Comparison of ENCODE assay signal across 9 mouse cellular contexts in the genomic region with DNA sequence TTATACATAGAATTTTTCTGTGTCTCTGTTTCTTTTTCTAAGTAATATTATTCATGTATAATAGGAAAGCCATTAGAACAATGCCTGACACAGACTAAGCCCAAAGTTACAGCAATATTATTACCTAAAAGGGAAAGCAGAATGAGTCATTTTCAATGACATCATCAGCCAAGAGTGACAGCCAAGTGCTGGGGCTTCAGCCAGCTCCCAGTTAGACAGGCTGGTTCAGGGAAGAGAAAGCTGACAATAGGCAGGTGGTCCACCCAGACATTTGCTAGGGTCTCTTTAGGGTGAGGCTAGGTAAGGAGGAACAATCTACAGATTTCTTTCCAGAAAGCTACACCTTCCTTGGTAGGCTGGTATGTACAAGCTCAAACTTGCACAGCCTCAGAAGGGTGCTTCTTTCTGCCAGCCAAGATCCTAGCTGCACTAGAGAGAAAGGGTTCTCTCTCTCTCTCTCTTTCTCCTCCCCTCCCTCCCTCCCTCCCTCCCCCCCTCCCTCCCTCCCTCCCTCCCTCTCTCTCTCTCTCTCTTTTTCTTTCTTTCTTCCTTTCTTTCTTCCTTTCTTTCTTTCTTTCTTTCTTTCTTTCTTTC. TPM values are rescaled to one million over a fixed set of nuclear protein-coding genes. Genes with fewer than 3 reads are reported as not detected.
A peak's percentile ranks its signal among the peaks of the same experiment; 100 is the strongest.
DNase-seq lines count a peak whose midpoint lies in the region; ATAC-seq and TF ChIP-seq lines count a peak whose summit lies in the region.
"Had no signal": no experiment of that assay in that cellular context is flagged by ENCODE, and none has a peak within 500 bp of the region (broad histone marks: within the 10 kb centered on the region; RNA-seq: fewer than 3 reads in every experiment).

No protein-coding gene starts in this region.

- H3K9me3 ChIP-seq in lung, postnatal 0 days (ENCODE audit: low read length): no peaks in the 10 kb centered on the region
- H3K9me3 ChIP-seq: lung, embryonic 15.5 days had no signal

- H3K4me3 ChIP-seq in heart, adult 2 months: no peak overlapping the region
- H3K4me3 ChIP-seq in lung, postnatal 0 days (ENCODE audit: low read depth, low read length): no peak overlapping the region
- H3K4me3 ChIP-seq: lung, embryonic 15.5 days had no signal

- peak; percentile 38; the same call in 1 of the 2 replicates for TF ChIP-seq POLR2A in heart, adult 2 months (IDR thresholded peaks at IDR 0.05; ENCODE audit: insufficient read depth, low read depth, low read length)

- no peaks in the 10 kb centered on the region; the same call in none of the 2 replicates for H3K4me1 ChIP-seq in heart, adult 2 months (ENCODE audit: control insufficient read depth, insufficient read depth, low read length)
- H3K4me1 ChIP-seq in lung, postnatal 0 days (ENCODE audit: insufficient read depth, low read depth, low read length): no peaks in the 10 kb centered on the region

- no peak for DNase-seq in frontal cortex, postnatal 25 days (ENCODE audit: low spot score in 2 of 2)
- peak; percentile 75 for DNase-seq in brain, adult 2 months (ENCODE audit: low read depth, low spot score)
- peak; percentile 58 to 70 for DNase-seq in heart, adult 2 months
- peak; percentile 45 for DNase-seq in lung, postnatal 0 days (ENCODE audit: low spot score)
- no peak for DNase-seq in embryo, embryonic 11 days
- DNase-seq in urinary bladder, adult 18-20 months (ENCODE audit: low spot score in 2 of 2): no peak
- no peak for DNase-seq in kidney, adult 11 months

- no peaks in the 10 kb centered on the region for H3K79me2 ChIP-seq in heart, adult 2 months (replicated peaks; ENCODE audit: control insufficient read depth, insufficient read depth, low read length)

- no peak for TF ChIP-seq EP300 in heart, adult 2 months (IDR thresholded peaks at IDR 0.05; ENCODE audit: insufficient read depth, low read depth, low read length)
- no peak for TF ChIP-seq EP300 in lung, postnatal 0 days (IDR thresholded peaks at IDR 0.05)

- peaks cover 3% of the 10 kb centered on the region; the same call in 1 of the 2 replicates for H3K36me3 ChIP-seq in heart, adult 2 months (ENCODE audit: control insufficient read depth, insufficient read depth, low read length)
- H3K36me3 ChIP-seq in lung, postnatal 0 days (ENCODE audit: insufficient read depth, low read length): no peaks in the 10 kb centered on the region
- H3K36me3 ChIP-seq: lung, embryonic 15.5 days had no signal

- H3K27me3 ChIP-seq in heart, adult 2 months (ENCODE audit: control insufficient read depth, insufficient read depth, low read length): no peaks in the 10 kb centered on the region
- H3K27me3 ChIP-seq in lung, postnatal 0 days (replicated peaks; ENCODE audit: insufficient read depth, low read length): no peaks in the 10 kb centered on the region
- H3K27me3 ChIP-seq: lung, embryonic 15.5 days had no signal

- H3K4me2 ChIP-seq in lung, postnatal 0 days (replicated peaks; ENCODE audit: low read depth, low read length): no peak overlapping the region
- H3K4me2 ChIP-seq: lung, embryonic 15.5 days had no signal

- H3K9ac ChIP-seq in heart, adult 2 months (ENCODE audit: low read depth, low read length): peak overlapping the region; percentile 46
- H3K9ac ChIP-seq in lung, postnatal 0 days (replicated peaks; ENCODE audit: low read depth): no peak overlapping the region
- H3K9ac ChIP-seq: lung, embryonic 15.5 days had no signal

- intact Hi-C loops in heart, adult 2 months (cut with DNase I): loop anchor here (2.0 to 5.0 kb wide), 2 partner anchors 41 to 148 kb away; no protein-coding TSS in a partner anchor

- peak overlapping the region; percentile 89 for H3K27ac ChIP-seq in heart, adult 2 months
- no peak overlapping the region for H3K27ac ChIP-seq in lung, postnatal 0 days (ENCODE audit: low read length)

- peak; percentile 55; the same call in 1 of the 2 replicates for ATAC-seq in frontal cortex, adult (ENCODE audit: low TSS enrichment)
- peak; percentile 65 for ATAC-seq in lung, postnatal 0 days

- TF ChIP-seq CTCF in heart, adult 2 months (IDR thresholded peaks at IDR 0.05): no peak
- no peak for TF ChIP-seq CTCF in lung, postnatal 0 days (IDR thresholded peaks at IDR 0.05)

RNA-seq across cellular contexts. Expression of a gene that starts 45.6 kb away (rescaled TPM):
- 10 to 100 TPM; 22.6 to 27.6 TPM for total RNA-seq in heart, adult 2 months (2021)
- polyA plus RNA-seq in heart, adult 2 months (2012; rRNA removed): 5.0 and 5.7 TPM in 2 replicates
- 7.8 and 9.2 TPM in 2 replicates for polyA plus RNA-seq in lung, postnatal 0 days (2015; fragmentation: Nextera tagmentation; extraction: Ambion mirVana)

Comparison
In these comparisons a context has a peak if more than half of its experiments do, and no peak if none do; other contexts are left out.
1. DNase-seq: peak in brain, adult 2 months (single experiment), heart, adult 2 months (2 of 2) and lung, postnatal 0 days (single experiment); none in frontal cortex, postnatal 25 days (0 of 2), embryo, embryonic 11 days (single experiment), urinary bladder, adult 18-20 months (0 of 2) and kidney, adult 11 months (single experiment).